Mouse (Mus musculus) liver, embryonic 13.5 days (tissue): Measurements from ENCODE around the gene Mpped2. TPM values are rescaled to one million over a fixed set of nuclear protein-coding genes. Genes with fewer than 3 reads are reported as not detected.

Source experiments
- ATAC-seq: fragments of 200-750 bp; cut with Nextera tagmentation; 2 replicates; pipeline ENCODE4 v1.8.0; 2017; ENCODE audit warnings: low read depth, mild to moderate bottlenecking, moderate number of reproducible peaks, moderate library complexity
- DNase-seq: peaks from one replicate; pipeline ENCODE4 v3.0.0; 2022
- H3K27ac ChIP-seq: fragments of 300-500 bp; sonication (generic); 2 replicates; pipeline ENCODE4 v1.5.1; 2015; ENCODE audit warnings: moderate library complexity, mild to moderate bottlenecking, inconsistent platforms
- H3K27me3 ChIP-seq: fragments of 300-500 bp; sonication (generic); 2 replicates; pipeline ENCODE4 v1.6.1; 2015; ENCODE audit warnings: mild to moderate bottlenecking, inconsistent platforms
- H3K36me3 ChIP-seq: fragments of 300-500 bp; sonication (generic); 2 replicates; pipeline ENCODE4 v1.6.1; 2015; ENCODE audit warnings: mild to moderate bottlenecking, inconsistent platforms
- H3K4me1 ChIP-seq: fragments of 300-500 bp; sonication (generic); replicated peaks from 2 replicates; pipeline ENCODE4 v1.6.1; 2015; ENCODE audit warnings: inconsistent platforms
- H3K4me2 ChIP-seq: fragments of 300-500 bp; sonication (generic); 2 replicates; pipeline ENCODE4 v1.6.1; 2015; ENCODE audit warnings: inconsistent platforms, mild to moderate bottlenecking, moderate library complexity
- H3K4me3 ChIP-seq: fragments of 300-500 bp; sonication (generic); replicated peaks from 2 replicates; pipeline ENCODE4 v1.5.1; 2015; ENCODE audit warnings: mild to moderate bottlenecking, inconsistent platforms
- H3K9ac ChIP-seq: fragments of 300-500 bp; sonication (generic); 2 replicates; pipeline ENCODE4 v1.6.1; 2015; ENCODE audit warnings: mild to moderate bottlenecking, inconsistent platforms
- H3K9me3 ChIP-seq: fragments of 300-500 bp; sonication (generic); replicated peaks from 2 replicates; pipeline ENCODE4 v1.6.1; 2016; ENCODE audit warnings: inconsistent platforms
- WGBS: fragments of 180-500 bp; shearing (Covaris S2); methylation state at CpG from one replicate; pipeline ENCODE4 v1.1.7; 2015; ENCODE audit not compliant: insufficient replicate concordance; 5-methylcytosine and 5-hydroxymethylcytosine counted together
- polyA plus RNA-seq: library from polyadenylated mRNA; unstranded; fragments of >200 nt; fragmentation: Nextera tagmentation; extraction: Ambion mirVana; gene quantifications from 2 replicates; pipeline ENCODE4 v1.2.1, GENCODE M21; 2015

The Mpped2 gene
- polyA plus RNA-seq, 1 experiment from 2014 or later = 3.4 TPM

DNA sequence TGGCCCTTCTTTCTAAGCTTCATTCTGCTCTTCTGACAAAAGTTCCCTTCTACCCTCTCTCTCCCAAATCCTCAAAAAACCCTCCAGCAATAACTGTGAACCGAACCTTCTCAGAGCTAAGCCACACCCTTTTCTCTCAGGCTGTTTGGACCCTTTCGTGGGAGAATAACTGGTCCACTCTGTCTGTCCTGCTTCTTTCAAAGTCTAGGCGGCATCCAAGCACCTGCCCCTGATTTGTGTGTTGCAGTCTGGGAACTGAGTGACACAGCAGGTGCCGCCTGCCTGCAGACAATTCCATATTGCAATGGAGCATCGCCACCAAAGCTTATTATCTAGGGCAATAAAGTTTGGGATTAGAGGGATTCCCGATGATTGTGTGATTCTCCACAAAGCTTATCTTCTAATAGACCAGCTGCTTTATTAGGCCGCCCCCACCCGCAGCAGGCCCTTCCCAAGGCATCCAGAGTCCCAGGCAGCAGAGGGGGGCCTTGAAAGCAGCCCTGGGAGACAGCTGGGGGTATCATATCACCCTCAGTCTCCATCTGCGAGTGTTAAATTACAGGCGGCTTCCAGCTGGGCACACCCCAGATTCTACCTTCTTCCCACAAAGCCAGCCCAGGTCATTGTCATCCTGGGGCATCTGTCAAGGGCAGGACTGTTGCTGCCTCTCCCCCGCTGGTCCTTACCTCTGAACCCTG lies 202.4 kb downstream of the Mpped2 start:
- Histone ChIP-seq H3K27ac (no peak overlapping the region), H3K4me1 (no peaks in the 10 kb centered on the region), H3K9ac (no peak overlapping the region), H3K4me3 (no peak overlapping the region), H3K27me3 (no peaks in the 10 kb centered on the region), H3K4me2 (no peak overlapping the region), H3K36me3 (no peaks in the 10 kb centered on the region), H3K9me3 (no peaks in the 10 kb centered on the region)
- WGBS = 25% methylated on average over 11 of the region's 11 CpGs
- ATAC-seq (no peak), DNase-seq (no peak)

GRCm38 (mm10) chr2:106896024-106896384 lies 202.9 kb downstream of the Mpped2 start:
- H3K4me1 ChIP-seq = no peaks in the 10 kb centered on the region
- H3K4me3 ChIP-seq = no peak overlapping the region
- no peaks in the 10 kb centered on the region for H3K36me3 ChIP-seq
- DNase-seq = no peak
- H3K9ac ChIP-seq = no peak overlapping the region
- ATAC-seq = no peak
- WGBS = 43% methylated on average over 4 of the region's 4 CpGs
- no peak overlapping the region for H3K4me2 ChIP-seq
- H3K9me3 ChIP-seq = no peaks in the 10 kb centered on the region
- no peak overlapping the region for H3K27ac ChIP-seq
- no peaks in the 10 kb centered on the region for H3K27me3 ChIP-seq

DNA sequence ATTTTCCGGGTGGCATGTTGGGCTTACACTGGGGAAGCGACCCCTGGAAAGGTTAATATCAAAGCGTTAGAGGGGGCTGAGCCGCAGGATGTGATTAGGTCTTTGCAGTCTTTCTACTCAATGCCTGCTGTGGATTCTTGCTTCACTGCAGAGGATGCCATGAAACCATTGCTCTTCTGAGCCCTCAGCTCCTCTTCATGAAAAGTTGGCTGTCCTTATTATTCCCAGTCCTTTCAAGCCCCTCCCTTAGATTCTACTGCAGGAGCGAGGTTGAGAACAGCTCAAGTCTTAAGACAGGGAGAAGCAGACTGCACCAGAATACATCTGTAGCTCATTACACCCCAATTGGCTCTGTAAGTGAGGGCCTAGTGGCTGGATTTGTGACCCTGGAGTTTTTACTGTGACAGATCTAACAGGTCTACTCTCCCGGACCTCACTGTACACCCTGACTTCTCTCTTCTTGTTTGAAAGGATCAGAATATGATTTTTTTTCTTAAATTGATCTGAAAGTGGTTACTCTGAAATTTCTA lies 218.9 kb downstream of the Mpped2 start:
- no peaks in the 10 kb centered on the region for H3K4me1 ChIP-seq
- WGBS = 72% methylated on average over 6 of the region's 6 CpGs
- H3K4me2 ChIP-seq = no peak overlapping the region
- H3K9ac ChIP-seq = no peak overlapping the region
- no peaks in the 10 kb centered on the region for H3K27me3 ChIP-seq
- no peak overlapping the region for H3K27ac ChIP-seq
- DNase-seq (no peak), ATAC-seq (no peak)
- H3K36me3 ChIP-seq = no peaks in the 10 kb centered on the region
- no peaks in the 10 kb centered on the region for H3K9me3 ChIP-seq
- H3K4me3 ChIP-seq = no peak overlapping the region
